Mouse (Mus musculus) liver, embryonic 12.5 days (tissue): ENCODE results near the gene Plekhg2. TPM values are rescaled to one million over a fixed set of nuclear protein-coding genes. Genes with fewer than 3 reads are reported as not detected.

Source experiments
- ATAC-seq: fragments of 200-750 bp; cut with Nextera tagmentation; 2 replicates; pipeline ENCODE4 v1.8.0; 2017; ENCODE audit warnings: moderate number of reproducible peaks, mild to moderate bottlenecking, moderate library complexity
- H3K27ac ChIP-seq: fragments of 300-500 bp; sonication (generic); 2 replicates; pipeline ENCODE4 v1.5.1; 2016; ENCODE audit warnings: mild to moderate bottlenecking
- H3K27me3 ChIP-seq: fragments of 300-500 bp; sonication (generic); replicated peaks from 2 replicates; pipeline ENCODE4 v1.6.1; 2016; ENCODE audit warnings: mild to moderate bottlenecking, moderate library complexity
- H3K36me3 ChIP-seq: fragments of 300-500 bp; sonication (generic); 2 replicates; pipeline ENCODE4 v1.6.1; 2016; ENCODE audit warnings: mild to moderate bottlenecking, moderate library complexity
- H3K4me1 ChIP-seq: fragments of 300-500 bp; sonication (generic); 2 replicates; pipeline ENCODE4 v1.6.1; 2016
- H3K4me2 ChIP-seq: fragments of 300-500 bp; sonication (generic); 2 replicates; pipeline ENCODE4 v1.6.1; 2016; ENCODE audit warnings: mild to moderate bottlenecking, moderate library complexity
- H3K4me3 ChIP-seq: fragments of 300-500 bp; sonication (generic); 2 replicates; pipeline ENCODE4 v1.5.1; 2016; ENCODE audit warnings: mild to moderate bottlenecking, moderate library complexity
- H3K9ac ChIP-seq: fragments of 300-500 bp; sonication (generic); 2 replicates; pipeline ENCODE4 v1.6.1; 2016; ENCODE audit warnings: mild to moderate bottlenecking, moderate library complexity
- H3K9me3 ChIP-seq: fragments of 300-500 bp; sonication (generic); replicated peaks from 2 replicates; pipeline ENCODE4 v1.6.1; 2016; ENCODE audit warnings: mild to moderate bottlenecking, moderate library complexity
- WGBS: fragments of 180-500 bp; shearing (Covaris S2); methylation state at CpG from one replicate; pipeline ENCODE4 v1.1.7; 2016; ENCODE audit not compliant: insufficient replicate concordance; 5-methylcytosine and 5-hydroxymethylcytosine counted together
- polyA plus RNA-seq: library from polyadenylated mRNA; unstranded; fragments of >200 nt; fragmentation: Nextera tagmentation; extraction: Ambion mirVana; gene quantifications from 2 replicates; pipeline ENCODE4 v1.2.1, GENCODE M21; 2016

Plekhg2 gene
- polyA plus RNA-seq, 1 experiment from 2014 or later: 13.7 TPM

DNA sequence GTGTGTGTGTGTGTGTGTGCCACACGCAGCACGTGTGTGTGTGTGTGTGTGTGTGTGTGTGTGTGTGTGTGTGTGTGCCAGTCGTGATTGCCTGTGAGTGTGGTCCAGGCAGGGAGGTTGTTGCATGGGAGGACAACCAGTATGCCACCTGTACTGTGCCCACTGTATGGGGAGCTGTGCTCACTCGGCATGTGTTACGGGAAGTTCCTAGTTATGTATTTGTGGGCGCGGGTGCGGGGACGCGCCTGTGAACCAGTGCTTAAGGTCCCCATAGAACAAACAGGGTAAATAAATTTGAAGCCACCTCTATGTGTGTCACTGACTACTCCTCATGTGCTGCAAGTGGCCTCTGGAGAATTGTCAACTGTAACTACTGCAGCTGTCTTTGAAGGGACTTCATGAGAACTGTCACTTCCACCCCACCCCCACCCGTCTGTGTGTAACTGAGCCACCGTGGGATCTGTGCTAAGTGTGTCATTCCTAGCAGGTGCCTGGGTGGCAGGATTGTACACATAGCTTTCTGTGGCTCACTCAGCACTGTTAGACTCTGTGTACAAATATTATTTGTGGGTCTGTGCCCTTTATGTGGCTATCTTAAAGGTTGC lies 10.1 kb upstream of the Plekhg2 start:
- peaks cover 82% of the 10 kb centered on the region for H3K4me1 ChIP-seq
- H3K36me3 ChIP-seq: peaks cover 18% of the 10 kb centered on the region
- peak overlapping the region; percentile 83 for H3K9ac ChIP-seq
- peak overlapping the region; percentile 92 for H3K27ac ChIP-seq
- no peaks in the 10 kb centered on the region for H3K9me3 ChIP-seq
- H3K27me3 ChIP-seq: no peaks in the 10 kb centered on the region
- H3K4me3 ChIP-seq: peak overlapping the region; percentile 56
- peak overlapping the region; percentile 86 for H3K4me2 ChIP-seq
- 10% methylated on average over 9 of the region's 12 CpGs for whole genome bisulfite sequencing
- ATAC-seq: 0 out of 2 replicates have a peak, but pooled peaks have one; percentile 2

DNA sequence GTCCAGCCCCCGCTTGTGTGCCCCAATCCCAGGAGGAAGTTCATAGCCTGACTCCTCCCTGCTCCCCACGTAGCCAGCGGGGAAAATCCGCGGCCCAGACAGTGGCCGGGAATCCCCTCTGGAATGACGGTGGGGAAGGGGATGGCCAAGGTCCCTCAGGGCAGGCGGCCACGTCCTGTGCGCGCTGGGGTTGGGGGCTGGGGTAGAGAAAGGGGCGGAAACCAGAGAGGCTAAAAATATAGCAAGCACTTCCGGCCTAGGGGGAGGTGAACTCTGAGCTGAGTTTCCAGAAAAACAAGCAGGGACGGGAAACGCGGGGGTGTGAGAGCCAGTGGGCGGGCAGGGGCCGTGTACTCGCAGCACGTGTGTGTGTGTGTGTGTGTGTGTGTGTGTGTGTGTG lies 9.5 kb upstream of the Plekhg2 start:
- H3K27ac ChIP-seq: peak overlapping the region; percentile 92
- no peaks in the 10 kb centered on the region for H3K27me3 ChIP-seq
- peak; percentile 14 for ATAC-seq
- peak overlapping the region; percentile 56 for H3K4me3 ChIP-seq
- H3K9me3 ChIP-seq: no peaks in the 10 kb centered on the region
- H3K36me3 ChIP-seq: peaks cover 17% of the 10 kb centered on the region
- H3K4me2 ChIP-seq: peak overlapping the region; percentile 86
- 0% methylated on average over 20 of the region's 20 CpGs for WGBS
- H3K4me1 ChIP-seq: peaks cover 87% of the 10 kb centered on the region
- H3K9ac ChIP-seq: peak overlapping the region; percentile 83

DNA sequence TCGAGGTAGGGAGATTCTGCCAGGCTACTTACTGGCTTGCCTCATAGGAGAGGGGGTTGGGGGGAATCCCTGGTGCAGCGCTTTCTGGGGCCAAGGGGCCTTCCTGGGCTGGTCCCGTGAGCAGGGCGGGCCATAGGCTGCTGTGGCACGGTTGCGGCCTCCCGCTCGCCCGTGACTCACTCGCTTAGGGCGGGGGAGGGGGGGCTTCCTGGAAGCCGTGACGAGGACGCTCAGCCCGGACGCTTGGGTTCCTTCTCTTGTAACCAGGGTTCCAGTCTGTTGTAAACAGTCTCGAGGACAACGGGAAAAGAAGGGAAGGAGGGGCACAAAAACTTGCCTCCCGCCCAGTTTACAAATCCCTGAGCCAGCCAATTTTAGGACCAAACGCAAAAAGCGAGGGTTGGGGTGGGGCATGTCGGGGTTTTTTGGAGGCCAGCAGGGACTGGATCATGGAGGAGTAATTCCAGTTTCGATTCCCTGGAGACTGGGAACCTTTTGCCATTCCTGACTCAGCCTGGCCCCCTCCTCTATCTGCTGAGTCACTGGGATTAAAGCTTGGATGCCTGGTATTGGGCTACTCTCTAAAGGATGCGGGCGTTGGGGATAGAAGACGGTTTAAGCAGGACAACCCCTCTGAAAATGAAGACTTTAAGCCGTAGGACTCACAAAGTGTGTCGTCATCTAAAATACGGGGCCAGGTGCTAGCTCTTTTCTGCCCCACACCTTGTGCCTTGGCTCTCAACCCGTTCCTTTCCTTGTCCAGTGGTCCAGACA lies 8.8 kb upstream of the Plekhg2 start:
- Histone ChIP-seq H3K4me2 (peak overlapping the region; percentile 86), H3K4me1 (peaks cover 92% of the 10 kb centered on the region), H3K27me3 (no peaks in the 10 kb centered on the region), H3K9ac (peak overlapping the region; percentile 83), H3K36me3 (peaks cover 16% of the 10 kb centered on the region), H3K9me3 (no peaks in the 10 kb centered on the region), H3K4me3 (peak overlapping the region; percentile 56), H3K27ac (peak overlapping the region; percentile 92)
- WGBS: 3% methylated on average over 30 of the region's 30 CpGs
- peak; percentile 48 for ATAC-seq

DNA sequence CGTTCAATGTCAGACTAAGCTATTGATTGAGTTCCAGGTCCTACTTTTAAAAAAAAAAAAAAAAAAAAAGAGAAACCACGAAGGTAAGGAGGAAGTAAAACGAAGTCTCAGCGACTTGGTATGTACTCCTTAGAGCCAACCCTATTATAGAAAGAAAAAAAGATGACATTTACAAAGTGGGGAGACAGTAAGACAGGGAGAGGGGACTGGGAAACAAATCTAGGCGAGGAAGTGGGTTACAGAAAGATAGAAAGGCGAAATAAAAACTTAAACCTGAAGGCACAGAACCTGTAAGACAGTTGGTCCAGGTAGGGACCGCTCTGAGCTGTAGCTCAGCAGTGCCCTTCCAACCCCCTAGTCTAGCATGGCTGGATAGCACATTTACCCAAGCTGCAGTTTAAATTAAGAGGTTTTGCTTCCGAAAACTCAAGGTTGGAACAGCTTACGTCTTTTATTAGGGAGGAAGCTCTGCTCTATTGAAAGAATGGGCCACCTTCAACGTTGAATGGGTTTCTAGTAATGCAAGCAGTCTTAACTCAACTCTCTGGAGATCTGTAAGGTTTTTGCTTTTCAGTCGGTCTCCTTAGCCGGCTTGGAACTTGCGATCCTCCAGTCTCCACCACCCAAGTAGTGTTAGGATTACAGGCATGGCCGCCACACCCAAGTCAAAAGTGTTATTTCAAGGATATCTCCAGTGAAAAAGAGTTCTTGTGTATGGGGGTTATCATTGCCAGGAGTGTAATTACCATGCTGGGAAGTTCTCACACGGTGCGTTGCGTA lies 8.0 kb upstream of the Plekhg2 start, which contains the start of gene Zfp36:
Gene Zfp36 (minus strand): TSS at position 17 of the 780 bp plus-strand sequence.
- no peaks in the 10 kb centered on the region for H3K9me3 ChIP-seq
- H3K27ac ChIP-seq: peak within 1 kb of the TSS; percentile 92
- H3K9ac ChIP-seq: peak within 1 kb of the TSS; percentile 83
- peaks cover 9% of the 10 kb centered on the region for H3K36me3 ChIP-seq
- no peak for ATAC-seq
- H3K4me1 ChIP-seq: peaks cover 90% of the 10 kb centered on the region
- H3K27me3 ChIP-seq: no peaks in the 10 kb centered on the region
- peak within 1 kb of the TSS; percentile 69 for H3K4me3 ChIP-seq
- WGBS: 28% methylated on average over 17 of the region's 17 CpGs
- H3K4me2 ChIP-seq: peak within 1 kb of the TSS; percentile 92

DNA sequence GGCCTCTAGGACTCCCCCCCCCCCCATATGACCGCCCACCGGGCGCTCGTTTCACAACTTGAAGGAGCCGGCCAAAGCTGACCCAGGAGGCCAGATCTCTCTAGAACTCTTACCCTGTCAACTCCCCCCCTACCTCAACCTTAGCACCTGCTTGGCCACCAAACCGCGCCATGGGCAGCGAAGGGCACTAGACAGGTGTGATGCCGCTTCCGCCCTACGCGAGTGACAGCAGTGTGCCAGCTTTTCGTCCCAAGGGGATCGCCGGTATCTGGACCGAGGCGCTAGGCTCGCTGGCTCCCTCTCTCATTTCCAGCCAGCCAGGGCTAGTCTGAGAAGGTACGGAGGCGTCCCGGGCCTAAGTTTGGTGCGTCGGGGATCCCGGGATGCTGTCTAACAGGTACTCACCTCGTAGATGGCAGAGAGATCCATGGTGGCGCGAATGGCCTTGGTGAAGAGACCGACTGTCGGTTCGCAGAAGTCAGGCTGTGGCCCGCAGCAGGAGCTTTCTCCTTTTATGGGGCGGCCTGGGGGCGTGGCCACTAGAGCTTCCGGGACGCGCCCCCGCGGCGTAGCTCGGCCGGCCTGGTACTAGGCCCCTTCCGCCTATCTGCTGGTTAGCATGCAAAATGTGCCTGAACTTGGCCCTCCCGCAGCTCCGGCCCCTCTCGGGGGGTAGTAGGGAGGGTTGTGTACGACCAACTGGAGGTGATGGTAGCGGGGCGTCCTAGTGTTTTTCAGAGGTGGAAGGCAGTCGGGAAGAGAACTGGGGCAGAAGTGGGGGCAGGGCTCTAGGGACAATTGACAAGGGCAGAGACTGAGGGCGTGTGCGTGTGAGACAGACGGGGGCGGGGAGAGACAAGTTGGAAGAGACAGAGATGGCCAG lies 6.6 kb upstream of the Plekhg2 start:
- H3K4me1 ChIP-seq: peaks cover 96% of the 10 kb centered on the region
- under 1% methylated on average over 53 of the region's 53 CpGs for WGBS
- H3K27me3 ChIP-seq: no peaks in the 10 kb centered on the region
- ATAC-seq: peak; percentile 76
- peak overlapping the region; percentile 83 for H3K9ac ChIP-seq
- peak overlapping the region; percentile 92 for H3K27ac ChIP-seq
- H3K4me2 ChIP-seq: peak overlapping the region; percentile 92
- H3K4me3 ChIP-seq: peak overlapping the region; percentile 69
- no peaks in the 10 kb centered on the region for H3K9me3 ChIP-seq
- H3K36me3 ChIP-seq: peaks cover 9% of the 10 kb centered on the region

DNA sequence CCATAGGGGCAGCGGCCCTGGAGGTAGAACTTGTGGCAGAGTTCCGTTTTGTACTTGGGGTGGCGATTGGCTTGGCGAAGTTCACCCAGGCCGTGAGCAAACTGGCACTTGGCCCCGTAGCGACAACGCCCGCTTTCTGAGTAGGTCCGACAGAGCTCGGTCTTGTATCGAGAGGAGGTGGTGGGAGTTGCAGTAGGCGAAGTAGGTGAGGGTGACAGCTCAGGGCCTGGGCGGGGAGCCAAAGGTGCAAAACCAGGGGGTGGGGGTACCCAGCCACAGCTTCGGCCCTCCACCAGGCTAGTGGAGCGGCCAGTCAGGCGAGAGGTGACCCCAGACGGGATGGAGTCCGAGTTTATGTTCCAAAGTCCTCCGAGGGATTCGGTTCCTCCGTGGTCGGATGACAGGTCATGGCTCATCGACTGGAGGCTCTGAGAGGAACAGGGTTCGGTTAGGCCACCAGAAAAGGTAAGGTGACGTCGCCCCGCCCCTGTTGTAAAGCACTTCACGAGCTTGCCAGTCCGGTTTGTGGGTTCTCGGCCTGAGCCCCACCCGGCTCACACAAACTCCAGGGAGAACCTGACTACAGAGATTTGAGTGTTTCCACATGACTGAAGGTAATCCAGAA lies 5.8 kb upstream of the Plekhg2 start:
- Histone ChIP-seq H3K4me3 (peak overlapping the region; percentile 69), H3K36me3 (peaks cover 9% of the 10 kb centered on the region), H3K27me3 (no peaks in the 10 kb centered on the region), H3K4me1 (peaks cover 94% of the 10 kb centered on the region), H3K27ac (peak overlapping the region; percentile 92), H3K4me2 (peak overlapping the region; percentile 92), H3K9me3 (no peaks in the 10 kb centered on the region), H3K9ac (peak overlapping the region; percentile 83)
- WGBS: 19% methylated on average over 32 of the region's 32 CpGs
- ATAC-seq: no peak

DNA sequence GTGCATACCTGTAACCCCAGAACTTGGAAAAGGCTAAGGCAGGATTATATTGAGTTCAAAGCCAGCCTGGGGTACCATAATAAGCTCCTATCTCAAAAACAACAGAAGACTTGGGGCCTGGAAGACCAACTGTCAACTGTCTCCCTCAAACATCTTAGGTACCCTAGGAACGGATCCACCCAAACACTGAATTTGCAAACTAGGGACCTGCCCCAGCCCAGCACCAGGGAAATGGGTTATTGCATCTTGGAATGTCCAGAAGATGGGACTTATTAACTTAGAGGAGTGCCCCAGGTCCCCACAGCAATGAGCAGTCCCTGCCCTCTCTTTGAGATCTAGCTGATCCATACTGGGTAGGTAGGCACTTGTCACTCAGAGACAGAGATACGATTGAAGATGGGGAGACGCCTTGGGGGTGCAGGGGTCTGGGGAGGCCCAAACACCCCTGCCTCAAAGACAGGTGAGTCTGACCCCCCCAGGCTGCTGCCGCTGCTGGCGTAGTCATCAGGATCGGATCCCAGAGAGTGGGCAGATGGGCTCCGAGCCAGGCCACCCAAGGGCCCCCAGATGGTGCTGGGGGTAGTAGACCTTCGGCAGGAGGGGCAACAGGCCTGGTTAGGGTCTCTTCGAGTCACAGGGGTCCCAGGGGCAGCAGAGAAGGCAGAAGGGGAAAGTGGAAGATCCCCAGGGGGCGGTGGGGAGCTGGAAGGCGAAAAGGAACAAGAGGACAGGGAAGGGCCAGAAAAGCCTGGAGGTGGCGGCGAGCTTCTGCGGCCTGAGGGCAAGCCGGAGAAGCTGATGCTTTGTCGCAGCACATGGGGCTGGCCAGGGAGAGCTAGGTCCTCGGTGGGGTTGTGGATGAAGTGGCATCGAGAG lies 5.0 kb upstream of the Plekhg2 start:
- Histone ChIP-seq H3K9ac (peak overlapping the region; percentile 83), H3K4me3 (peak overlapping the region; percentile 69), H3K9me3 (no peaks in the 10 kb centered on the region), H3K4me1 (peaks cover 89% of the 10 kb centered on the region), H3K36me3 (peaks cover 9% of the 10 kb centered on the region), H3K27ac (peak overlapping the region; percentile 92), H3K27me3 (no peaks in the 10 kb centered on the region), H3K4me2 (peak overlapping the region; percentile 92)
- no peak for ATAC-seq
- 59% methylated on average over 18 of the region's 18 CpGs for WGBS

DNA sequence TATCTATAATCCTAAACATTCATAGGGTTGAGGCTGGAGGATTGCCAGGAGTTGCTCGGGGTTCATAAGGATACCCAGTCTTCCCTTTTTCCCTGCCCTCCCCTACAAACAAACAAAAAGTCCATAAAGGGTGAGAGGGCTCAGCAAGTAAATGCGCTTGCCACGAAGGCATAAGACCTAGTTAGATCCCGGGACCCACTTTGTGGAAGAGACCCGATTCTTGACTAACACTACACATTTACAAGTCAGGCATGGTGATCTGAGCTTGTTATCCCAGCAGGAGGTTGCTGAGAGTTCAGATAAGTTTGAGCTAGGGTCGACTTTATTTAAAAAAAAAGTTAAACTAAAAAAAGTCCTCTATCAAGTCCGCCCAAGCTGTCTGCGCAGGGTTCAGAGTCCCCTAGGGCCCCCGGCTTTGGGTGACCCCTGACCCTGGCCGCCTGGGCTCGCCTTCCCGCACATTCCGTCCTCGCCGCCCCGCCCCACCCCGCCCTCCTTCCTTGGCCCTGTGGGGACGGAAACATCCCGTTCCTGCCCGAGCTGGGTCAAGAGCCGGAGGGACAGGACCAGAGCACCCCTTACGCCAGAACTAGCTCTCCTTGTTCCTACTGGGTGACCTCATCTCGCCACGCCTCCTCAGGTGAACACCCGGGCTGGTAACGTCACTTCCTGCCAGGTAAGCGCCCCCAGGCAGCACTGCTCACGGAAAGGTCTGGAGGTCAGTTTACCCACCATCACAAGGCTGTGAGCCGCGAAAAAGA lies 3.8 kb upstream of the Plekhg2 start:
- no peak for ATAC-seq
- no peaks in the 10 kb centered on the region for H3K9me3 ChIP-seq
- H3K4me2 ChIP-seq: peak overlapping the region; percentile 92
- peaks cover 9% of the 10 kb centered on the region for H3K36me3 ChIP-seq
- H3K27me3 ChIP-seq: 0 out of 2 replicates have a peak, but pooled peaks cover 4% of the 10 kb centered on the region
- H3K27ac ChIP-seq: peak overlapping the region; percentile 95
- peaks cover 88% of the 10 kb centered on the region for H3K4me1 ChIP-seq
- peak overlapping the region; percentile 71 for H3K9ac ChIP-seq
- H3K4me3 ChIP-seq: peak overlapping the region; percentile 69
- WGBS: 6% methylated on average over 30 of the region's 30 CpGs

DNA sequence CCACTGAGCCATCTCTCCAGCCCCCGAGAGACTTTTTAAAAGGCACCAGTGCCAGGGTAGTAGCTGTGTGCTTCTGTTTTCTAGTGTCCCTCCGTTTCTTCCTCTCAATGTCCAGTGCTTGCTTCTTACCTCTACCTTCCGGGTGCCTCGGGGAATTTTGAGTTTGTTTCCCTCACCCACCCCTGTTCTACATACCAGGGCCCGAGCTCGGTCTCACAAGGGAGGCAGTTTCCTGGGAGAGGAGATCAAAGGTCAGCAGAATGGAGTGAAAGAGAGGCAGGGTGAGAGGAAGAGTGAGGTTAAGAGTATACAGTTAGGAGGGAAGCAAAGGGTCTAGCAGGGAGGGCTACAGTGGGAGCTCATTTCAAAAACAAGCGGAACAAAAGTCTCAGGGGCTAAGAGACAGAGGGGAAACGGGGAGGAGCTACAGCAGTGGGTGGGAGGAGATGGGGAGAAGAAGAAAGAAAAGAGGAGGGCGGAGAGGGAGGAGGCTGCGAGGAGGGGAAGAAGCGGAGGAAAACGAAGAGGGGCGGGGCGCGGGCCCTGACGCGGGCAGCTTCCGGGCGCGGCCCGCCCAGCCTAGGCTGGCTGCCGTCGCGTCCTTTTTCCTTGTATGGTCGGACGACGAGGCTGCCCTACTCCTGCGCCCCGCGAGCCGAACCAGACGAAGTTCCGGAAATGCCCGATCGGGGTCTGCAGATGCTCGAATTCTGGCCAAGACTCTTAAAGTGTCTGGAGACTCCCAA lies 3.0 kb upstream of the Plekhg2 start:
- ATAC-seq: peak; percentile 58
- Histone ChIP-seq H3K4me1 (peaks cover 88% of the 10 kb centered on the region), H3K9ac (peak overlapping the region; percentile 71), H3K27me3 (peaks cover 10% of the 10 kb centered on the region), H3K36me3 (peaks cover 9% of the 10 kb centered on the region), H3K9me3 (no peaks in the 10 kb centered on the region), H3K27ac (peak overlapping the region; percentile 95), H3K4me3 (peak overlapping the region; percentile 69), H3K4me2 (peak overlapping the region; percentile 92)
- WGBS: 2% methylated on average over 36 of the region's 36 CpGs
